Mouse (Mus musculus) c-Kit-positive CD71-positive TER-119-negative erythroid progenitor cells, embryonic 14.5 days (primary cell): ENCODE data around the gene Vac14.

Source experiments
- DNase-seq: peaks from one replicate; pipeline ENCODE4 v3.0.0-alpha.2; 2013; ENCODE audit warnings: low read depth

The Vac14 gene

DNA sequence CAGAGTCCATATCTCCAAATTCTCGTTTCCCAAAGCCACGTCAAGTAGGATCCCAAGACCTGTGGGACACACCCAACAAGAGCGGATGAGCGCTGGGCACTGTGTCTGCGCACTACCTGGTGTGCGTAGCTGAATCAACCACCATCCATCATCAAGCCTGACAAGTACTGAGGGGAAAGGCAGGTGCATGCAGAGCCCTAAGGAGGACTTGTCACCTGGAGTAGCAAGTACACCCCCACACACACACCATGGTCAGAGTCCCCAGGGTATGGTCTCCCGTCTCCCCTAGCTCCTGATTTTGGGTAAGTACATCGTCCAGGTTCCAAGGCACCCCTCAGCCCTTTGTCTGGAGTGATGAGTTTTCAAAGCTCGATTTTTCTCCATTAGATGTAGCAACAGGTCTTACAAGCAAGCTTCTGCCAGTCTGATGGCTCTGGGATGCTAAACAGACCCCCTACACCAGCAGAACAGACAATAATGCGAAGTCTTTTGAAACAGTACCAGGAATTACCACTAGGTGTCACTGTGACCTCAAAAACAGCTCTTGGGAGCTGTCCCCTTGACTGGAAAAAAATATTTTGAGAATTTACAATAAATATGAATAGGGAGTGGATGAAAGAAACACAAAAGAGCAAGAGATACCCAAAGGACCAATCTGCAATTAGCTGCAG is 131.2 kb downstream of the Vac14 start:
- peak; percentile 56 for DNase-seq

- no peak for DNase-seq
These were observed 131.9 kb downstream of the Vac14 start for GRCm38 (mm10) chr8:110750269-110750668.

DNA sequence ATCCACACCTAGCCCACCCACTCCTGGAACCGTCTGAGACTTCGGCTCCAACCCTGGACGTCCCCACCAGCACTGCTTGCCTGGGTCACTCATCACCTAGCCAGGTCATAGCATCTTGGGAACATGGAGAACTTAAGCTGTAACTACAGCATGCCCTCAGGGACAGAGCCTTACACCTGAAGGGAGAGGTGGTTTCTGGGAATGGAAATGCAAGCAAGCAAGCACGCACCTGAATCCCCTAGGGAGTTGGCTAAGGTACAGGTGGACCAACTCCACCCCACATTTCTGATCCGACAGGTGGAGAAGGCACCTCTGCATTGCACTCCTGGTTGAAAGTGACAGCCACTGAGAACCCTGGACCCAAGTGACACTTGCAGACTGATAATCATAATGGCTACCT is 133.1 kb downstream of the Vac14 start:
- no peak for DNase-seq

DNA sequence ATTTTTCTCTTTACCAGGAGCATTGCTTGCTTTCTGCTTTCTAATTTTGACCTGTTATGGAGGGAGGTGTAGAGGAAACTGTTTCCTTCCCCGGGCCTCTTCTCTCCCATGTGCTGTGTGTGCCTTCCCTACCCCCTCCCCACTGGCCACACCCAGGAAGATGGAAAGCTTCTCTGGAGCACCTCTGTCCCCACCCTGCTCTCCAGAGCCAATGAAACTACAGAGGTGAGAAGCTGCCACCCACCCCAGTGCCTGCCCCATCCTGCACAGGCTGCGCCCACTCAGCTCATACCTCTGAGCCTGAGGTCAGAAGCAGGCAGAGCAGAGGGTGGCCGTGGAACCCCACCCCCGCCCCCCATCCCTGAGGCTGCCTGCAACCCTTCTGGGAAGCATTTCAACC is 136.3 kb downstream of the Vac14 start:
- no peak for DNase-seq

GRCm38 (mm10) chr8:110755511-110756170 is 137.3 kb downstream of the Vac14 start:
- no peak for DNase-seq

GRCm38 (mm10) chr8:110756196-110756595 is 137.8 kb downstream of the Vac14 start:
- no peak for DNase-seq

- no peak for DNase-seq
These were observed 142.0 kb downstream of the Vac14 start for GRCm38 (mm10) chr8:110760280-110760940.

DNA sequence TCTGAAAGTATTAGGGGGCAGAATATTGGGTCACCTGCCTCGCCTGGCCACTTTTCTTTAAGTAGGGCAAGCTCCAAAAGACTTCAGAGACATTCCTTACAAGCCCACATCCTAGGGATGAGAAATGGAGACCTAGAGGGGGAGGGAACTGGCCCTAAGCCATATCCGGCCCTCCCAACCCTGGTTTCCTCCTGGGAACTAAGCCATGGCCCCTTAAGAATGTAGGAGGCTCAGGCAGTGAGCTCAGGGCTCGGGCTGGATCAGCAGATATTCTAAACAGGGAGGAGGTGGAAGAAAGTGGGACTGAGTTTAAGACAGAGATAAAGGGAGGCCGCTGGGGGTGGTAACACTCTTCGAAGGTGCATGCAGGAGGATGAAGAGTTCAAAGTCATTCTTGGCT is 142.8 kb downstream of the Vac14 start:
- DNase-seq = no peak

DNA sequence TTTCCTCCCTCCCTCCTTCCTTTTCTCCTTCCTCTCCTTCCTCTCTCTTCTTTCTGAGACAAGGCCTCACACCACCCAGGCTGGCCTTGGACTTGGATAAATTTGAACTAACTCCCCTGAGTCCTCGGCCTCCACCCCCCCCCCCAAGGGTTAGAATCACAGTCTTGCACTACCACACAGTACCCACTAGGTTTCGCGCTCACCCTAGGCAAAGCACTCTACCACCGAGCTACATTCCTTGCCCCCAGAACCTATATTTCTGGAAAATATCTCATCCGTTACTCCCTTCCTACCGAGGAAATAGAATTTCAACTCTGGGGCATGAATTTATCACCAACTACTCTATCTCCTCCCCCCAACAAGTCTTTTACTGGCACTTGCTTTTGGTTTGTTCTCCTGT is 143.6 kb downstream of the Vac14 start:
- DNase-seq = no peak

- DNase-seq = no peak
These were observed 146.3 kb downstream of the Vac14 start for GRCm38 (mm10) chr8:110764671-110765070.

DNA sequence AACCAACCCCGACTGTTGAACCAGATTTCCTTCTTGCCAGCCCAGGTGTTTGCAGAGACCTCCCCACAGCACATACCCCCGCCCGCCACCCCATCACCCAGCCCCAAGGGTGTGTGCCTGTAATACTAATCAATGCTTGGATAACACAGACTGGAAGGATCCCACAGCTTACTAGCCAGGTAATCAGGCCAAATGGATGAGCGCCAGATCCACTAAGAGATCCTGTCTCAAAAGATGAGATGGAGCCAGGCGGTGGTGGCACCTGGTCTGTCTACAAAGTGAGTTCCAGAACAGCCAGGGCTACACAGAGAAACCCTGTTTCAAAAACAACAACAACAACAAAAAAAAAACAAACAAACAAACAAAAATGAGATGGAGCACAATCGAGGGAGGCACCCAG is 148.9 kb downstream of the Vac14 start:
- no peak for DNase-seq
